Mouse (Mus musculus) midbrain, postnatal 0 days (tissue): ENCODE measurements around the gene Muc13. TPM values are rescaled to one million over a fixed set of nuclear protein-coding genes. Genes with fewer than 3 reads are reported as not detected.

Experiments used
- ATAC-seq: fragments of 200-750 bp; cut with Nextera tagmentation; 2 replicates; pipeline ENCODE4 v1.8.0; 2017; ENCODE audit warnings: moderate number of reproducible peaks, mild to moderate bottlenecking, moderate TSS enrichment, moderate library complexity; ENCODE audit not compliant: low FRiP score
- DNase-seq: peaks from one replicate; pipeline ENCODE4 v3.0.0-alpha.2; 2015; ENCODE audit warnings: low spot score
- H3K27ac ChIP-seq: fragments of 300-500 bp; sonication (generic); 2 replicates; pipeline ENCODE4 v1.5.1; 2014; ENCODE audit warnings: low read depth, mild to moderate bottlenecking, low read length, mixed read lengths
- H3K27me3 ChIP-seq: fragments of 300-500 bp; sonication (generic); 2 replicates; pipeline ENCODE4 v1.6.1; 2014; ENCODE audit warnings: low read length, control low read depth, mixed read lengths; ENCODE audit not compliant: insufficient read depth
- H3K36me3 ChIP-seq: fragments of 300-500 bp; sonication (generic); 2 replicates; pipeline ENCODE4 v1.6.1; 2014; ENCODE audit warnings: low read length, control low read depth, mixed read lengths; ENCODE audit not compliant: insufficient read depth
- H3K4me1 ChIP-seq: fragments of 300-500 bp; sonication (generic); 2 replicates; pipeline ENCODE4 v1.6.1; 2014; ENCODE audit warnings: mild to moderate bottlenecking, control low read depth, antibody characterized with exemption, low read length, mixed read lengths; ENCODE audit not compliant: insufficient read depth
- H3K4me2 ChIP-seq: fragments of 300-500 bp; sonication (generic); 2 replicates; pipeline ENCODE4 v1.6.1; 2014; ENCODE audit warnings: low read depth, mild to moderate bottlenecking, low read length, mixed read lengths; ENCODE audit not compliant: poor library complexity, severe bottlenecking
- H3K4me3 ChIP-seq: fragments of 300-500 bp; sonication (generic); 2 replicates; pipeline ENCODE4 v1.5.1; 2014; ENCODE audit warnings: low read depth, mild to moderate bottlenecking, low read length, moderate library complexity
- H3K9ac ChIP-seq: fragments of 300-500 bp; sonication (generic); replicated peaks from 2 replicates; pipeline ENCODE4 v1.6.1; 2014; ENCODE audit warnings: mild to moderate bottlenecking, low read length, moderate library complexity, mixed read lengths; ENCODE audit not compliant: poor library complexity, severe bottlenecking
- H3K9me3 ChIP-seq: fragments of 300-500 bp; sonication (generic); 2 replicates; pipeline ENCODE4 v1.6.1; 2016; ENCODE audit warnings: low read length, control low read depth
- CTCF ChIP-seq: IDR thresholded peaks from 2 replicates; pipeline ENCODE4 v1.5.1; 2016; ENCODE audit warnings: antibody characterized with exemption, mild to moderate bottlenecking
- WGBS: fragments of 180-500 bp; shearing (Covaris S2); extraction: QIAGEN DNeasy Blood & Tissue Kit; methylation state at CpG from one replicate; pipeline ENCODE4 v1.1.7; 2014; 5-methylcytosine and 5-hydroxymethylcytosine counted together
- polyA plus RNA-seq: library from polyadenylated mRNA; unstranded; fragments of >200 nt; fragmentation: Nextera tagmentation; extraction: Ambion mirVana; gene quantifications from 2 replicates; pipeline ENCODE4 v1.2.1, GENCODE M21; 2015
- total RNA-seq: library from RNA; depleted of rRNA; stranded (reverse); fragments of >200 nt; gene quantifications from 2 replicates; pipeline ENCODE4 v1.2.3, GENCODE M21; 2014

Muc13 gene
- total and polyA plus RNA-seq, 2 experiments from 2014 or later = 0.05 TPM; not detected in 1

GRCm38 (mm10) chr16:33782729-33783091, 11.1 kb upstream of the Muc13 start:
- H3K9me3 ChIP-seq = no peaks in the 10 kb centered on the region
- DNase-seq = no peak
- TF ChIP-seq CTCF = no peak
- H3K4me3 ChIP-seq = no peak overlapping the region
- no peaks in the 10 kb centered on the region for H3K27me3 ChIP-seq
- no peak overlapping the region for H3K27ac ChIP-seq
- ATAC-seq = no peak
- no peaks in the 10 kb centered on the region for H3K36me3 ChIP-seq
- no peaks in the 10 kb centered on the region for H3K4me1 ChIP-seq
- H3K4me2 ChIP-seq = no peak overlapping the region
- 89% methylated on average over 1 of the region's 1 CpGs for WGBS
- H3K9ac ChIP-seq = no peak overlapping the region

- DNase-seq (no peak), ATAC-seq (no peak)
- Histone ChIP-seq H3K27ac (no peak overlapping the region), H3K27me3 (no peaks in the 10 kb centered on the region), H3K36me3 (no peaks in the 10 kb centered on the region), H3K9me3 (no peaks in the 10 kb centered on the region), H3K4me2 (no peak overlapping the region), H3K4me3 (no peak overlapping the region), H3K4me1 (no peaks in the 10 kb centered on the region), H3K9ac (no peak overlapping the region)
- 91% methylated on average over 1 of the region's 1 CpGs for WGBS
- no peak for TF ChIP-seq CTCF
Observed at GRCm38 (mm10) chr16:33784547-33784946, 9.3 kb upstream of the Muc13 start.

GRCm38 (mm10) chr16:33785092-33785704, 8.6 kb upstream of the Muc13 start:
- no peaks in the 10 kb centered on the region for H3K4me1 ChIP-seq
- ATAC-seq (no peak), DNase-seq (no peak)
- TF ChIP-seq CTCF = no peak
- H3K27ac ChIP-seq = no peak overlapping the region
- H3K4me3 ChIP-seq = no peak overlapping the region
- no peaks in the 10 kb centered on the region for H3K36me3 ChIP-seq
- H3K27me3 ChIP-seq = no peaks in the 10 kb centered on the region
- no peaks in the 10 kb centered on the region for H3K9me3 ChIP-seq
- no peak overlapping the region for H3K4me2 ChIP-seq
- WGBS = 77% methylated on average over 8 of the region's 8 CpGs
- no peak overlapping the region for H3K9ac ChIP-seq

GRCm38 (mm10) chr16:33786657-33787390, 7.0 kb upstream of the Muc13 start:
- 79% methylated on average over 7 of the region's 7 CpGs for WGBS
- H3K4me3 ChIP-seq = no peak overlapping the region
- H3K9ac ChIP-seq = no peak overlapping the region
- H3K27me3 ChIP-seq = no peaks in the 10 kb centered on the region
- no peak overlapping the region for H3K4me2 ChIP-seq
- H3K9me3 ChIP-seq = no peaks in the 10 kb centered on the region
- no peak for TF ChIP-seq CTCF
- H3K27ac ChIP-seq = no peak overlapping the region
- ATAC-seq (no peak), DNase-seq (no peak)
- no peaks in the 10 kb centered on the region for H3K36me3 ChIP-seq
- H3K4me1 ChIP-seq = no peaks in the 10 kb centered on the region

- TF ChIP-seq CTCF = no peak
- DNase-seq = no peak
- Histone ChIP-seq H3K9me3 (no peaks in the 10 kb centered on the region), H3K27ac (no peak overlapping the region), H3K4me2 (no peak overlapping the region), H3K4me3 (no peak overlapping the region), H3K9ac (no peak overlapping the region), H3K36me3 (no peaks in the 10 kb centered on the region), H3K4me1 (no peaks in the 10 kb centered on the region), H3K27me3 (no peaks in the 10 kb centered on the region)
- WGBS = 87% methylated on average over 4 of the region's 4 CpGs
- ATAC-seq = no peak
Observed at GRCm38 (mm10) chr16:33795106-33795505, 1.3 kb downstream of the Muc13 start.

- no peak for ATAC-seq
- Histone ChIP-seq H3K4me3 (no peak overlapping the region), H3K9ac (no peak overlapping the region), H3K4me1 (no peaks in the 10 kb centered on the region), H3K27me3 (no peaks in the 10 kb centered on the region), H3K4me2 (no peak overlapping the region), H3K27ac (no peak overlapping the region), H3K36me3 (no peaks in the 10 kb centered on the region), H3K9me3 (no peaks in the 10 kb centered on the region)
- TF ChIP-seq CTCF = no peak
- no peak for DNase-seq
- 80% methylated on average over 6 of the region's 6 CpGs for WGBS
Observed at GRCm38 (mm10) chr16:33795887-33796286, 2.0 kb downstream of the Muc13 start.
